ENCODE assay signal across 8 mouse cellular contexts in the genomic region with DNA sequence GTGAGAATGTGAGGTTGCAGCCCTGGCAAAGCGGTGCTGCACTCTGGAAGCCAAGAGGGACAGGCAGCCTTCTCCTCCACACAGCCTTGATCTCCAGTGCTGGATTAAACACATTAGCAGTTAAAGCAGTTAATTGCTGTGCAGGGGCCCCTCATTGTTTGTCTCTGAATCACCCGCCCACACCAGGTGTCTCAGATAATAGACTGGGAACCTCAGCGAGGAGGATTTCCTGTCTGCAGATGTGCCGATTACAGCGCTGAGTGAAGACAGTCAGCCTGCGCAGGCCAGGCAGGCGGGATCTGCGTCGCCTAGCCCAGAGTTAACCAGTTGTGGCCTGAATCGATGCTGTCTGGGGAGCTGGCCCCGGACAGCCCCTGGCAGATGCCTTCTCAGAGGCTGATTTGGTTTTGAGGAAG. TPM values are rescaled to one million over a fixed set of nuclear protein-coding genes. Genes with fewer than 3 reads are reported as not detected.
DNase-seq lines count a peak whose midpoint lies in the region; ATAC-seq and TF ChIP-seq lines count a peak whose summit lies in the region.

No protein-coding gene starts in this region.

- H3K4me1 ChIP-seq in ES-Bruce4 (ENCODE audit: control insufficient read depth, insufficient read depth, low read length): peaks cover 13% of the 10 kb centered on the region
- peaks cover 54% of the 10 kb centered on the region for H3K4me1 ChIP-seq in embryonic facial prominence, embryonic 15.5 days
- H3K4me1 ChIP-seq in hindbrain, embryonic 10.5 days (replicated peaks): peaks cover 53% of the 10 kb centered on the region
- peaks cover 7% of the 10 kb centered on the region; the same call in 1 of the 2 replicates for H3K4me1 ChIP-seq in liver, postnatal 0 days (ENCODE audit: insufficient read depth)
- H3K4me1 ChIP-seq in neural tube, embryonic 14.5 days (ENCODE audit: control insufficient read depth, insufficient read depth, low read length): peaks cover 17% of the 10 kb centered on the region

- peak; percentile 85 for TF ChIP-seq EP300 in ES-Bruce4 (IDR thresholded peaks at IDR 0.05; ENCODE audit: insufficient read depth, low read depth, low read length)
- TF ChIP-seq EP300 in liver, postnatal 0 days (IDR thresholded peaks at IDR 0.05; ENCODE audit: low read depth): peak; percentile 84

- peak; percentile 85 for DNase-seq in A20 (ENCODE audit: low read depth, low spot score)
- peak; percentile 65 for DNase-seq in hindbrain, embryonic 10.5 days (ENCODE audit: low spot score)
- peak; percentile 61 for DNase-seq in liver, postnatal 0 days
- DNase-seq in cerebellum, postnatal 36 days: no peak
- no peak for DNase-seq in testis, postnatal 10 days (ENCODE audit: low spot score)

- no peaks in the 10 kb centered on the region for H3K27me3 ChIP-seq in ES-Bruce4 (ENCODE audit: control insufficient read depth, insufficient read depth, low read length, poor library complexity, severe bottlenecking)
- H3K27me3 ChIP-seq in embryonic facial prominence, embryonic 15.5 days: no peaks in the 10 kb centered on the region
- H3K27me3 ChIP-seq in hindbrain, embryonic 10.5 days (ENCODE audit: insufficient read depth, poor library complexity, severe bottlenecking): peaks cover 79% of the 10 kb centered on the region
- no peaks in the 10 kb centered on the region for H3K27me3 ChIP-seq in liver, postnatal 0 days (ENCODE audit: insufficient read depth, low read length)
- H3K27me3 ChIP-seq in neural tube, embryonic 14.5 days (ENCODE audit: control insufficient read depth, insufficient read depth, low read length): no peaks in the 10 kb centered on the region

- H3K4me3 ChIP-seq in ES-Bruce4 (ENCODE audit: low read depth, low read length): peak overlapping the region; percentile 24
- 0 out of 2 replicates have a peak overlapping the region, but pooled peaks have one; percentile 2 for H3K4me3 ChIP-seq in embryonic facial prominence, embryonic 15.5 days (replicated peaks)
- H3K4me3 ChIP-seq in hindbrain, embryonic 10.5 days: peak overlapping the region; percentile 10
- H3K4me3 ChIP-seq in liver, postnatal 0 days (ENCODE audit: low read depth, low read length): no peak overlapping the region
- peak overlapping the region; percentile 10; the same call in 1 of the 2 replicates for H3K4me3 ChIP-seq in neural tube, embryonic 14.5 days (ENCODE audit: low read depth, low read length)

- peak overlapping the region; percentile 37 for H3K4me2 ChIP-seq in embryonic facial prominence, embryonic 15.5 days (replicated peaks)
- peak overlapping the region; percentile 1; the same call in 1 of the 2 replicates for H3K4me2 ChIP-seq in liver, postnatal 0 days (ENCODE audit: low read depth, low read length)
- peak overlapping the region; percentile 38 for H3K4me2 ChIP-seq in neural tube, embryonic 14.5 days (ENCODE audit: low read depth, low read length)

- TF ChIP-seq POLR2A in ES-Bruce4 (IDR thresholded peaks at IDR 0.05; ENCODE audit: insufficient read depth, low read length): no peak

- WGBS in embryonic facial prominence, embryonic 15.5 days: 6% methylated on average over 11 of the region's 11 CpGs
- WGBS in hindbrain, embryonic 10.5 days: 3% methylated on average over 11 of the region's 11 CpGs
- 17% methylated on average over 11 of the region's 11 CpGs for WGBS in liver, postnatal 0 days (ENCODE audit: insufficient replicate concordance)
- WGBS in neural tube, embryonic 14.5 days: under 1% methylated on average over 11 of the region's 11 CpGs

- no peak overlapping the region for H3K9ac ChIP-seq in ES-Bruce4 (ENCODE audit: low read depth, poor library complexity, severe bottlenecking)
- no peak overlapping the region; the same call in 1 of the 2 replicates for H3K9ac ChIP-seq in embryonic facial prominence, embryonic 15.5 days
- H3K9ac ChIP-seq in liver, postnatal 0 days (replicated peaks): no peak overlapping the region
- H3K9ac ChIP-seq in neural tube, embryonic 14.5 days (replicated peaks; ENCODE audit: low read depth, low read length): peak overlapping the region; percentile 37

- no peaks in the 10 kb centered on the region for H3K9me3 ChIP-seq in ES-Bruce4 (replicated peaks; ENCODE audit: control insufficient read depth, insufficient read depth, low read length, poor library complexity, severe bottlenecking)
- H3K9me3 ChIP-seq in embryonic facial prominence, embryonic 15.5 days (replicated peaks): no peaks in the 10 kb centered on the region
- H3K9me3 ChIP-seq in hindbrain, embryonic 10.5 days: no peaks in the 10 kb centered on the region
- H3K9me3 ChIP-seq in liver, postnatal 0 days (ENCODE audit: low read length): no peaks in the 10 kb centered on the region
- no peaks in the 10 kb centered on the region for H3K9me3 ChIP-seq in neural tube, embryonic 14.5 days (ENCODE audit: control insufficient read depth, low read length)

- TF ChIP-seq CTCF in ES-Bruce4 (IDR thresholded peaks at IDR 0.05; ENCODE audit: low read depth, low read length): no peak
- TF ChIP-seq CTCF in liver, postnatal 0 days (IDR thresholded peaks at IDR 0.05; ENCODE audit: low read depth): no peak

- peak; percentile 67 for ATAC-seq in embryonic facial prominence, embryonic 15.5 days (ENCODE audit: insufficient number of reproducible peaks, low FRiP score, low TSS enrichment, low read depth)
- peak; percentile 85 for ATAC-seq in liver, postnatal 0 days
- ATAC-seq in neural tube, embryonic 14.5 days (ENCODE audit: low read depth): peak; percentile 87

- no peaks in the 10 kb centered on the region for H3K36me3 ChIP-seq in ES-Bruce4 (ENCODE audit: control insufficient read depth, insufficient read depth, low read length, poor library complexity, severe bottlenecking)
- H3K36me3 ChIP-seq in embryonic facial prominence, embryonic 15.5 days: no peaks in the 10 kb centered on the region; the same call in 1 of the 2 replicates
- peaks cover 26% of the 10 kb centered on the region for H3K36me3 ChIP-seq in hindbrain, embryonic 10.5 days
- H3K36me3 ChIP-seq in liver, postnatal 0 days (replicated peaks; ENCODE audit: insufficient read depth, low read length): peaks cover 67% of the 10 kb centered on the region
- H3K36me3 ChIP-seq in neural tube, embryonic 14.5 days (ENCODE audit: control insufficient read depth, insufficient read depth, low read length): no peaks in the 10 kb centered on the region

- peak overlapping the region; percentile 42; the same call in 1 of the 2 replicates for H3K27ac ChIP-seq in ES-Bruce4 (ENCODE audit: insufficient read depth, low read length)
- H3K27ac ChIP-seq in embryonic facial prominence, embryonic 15.5 days (replicated peaks): peak overlapping the region; percentile 72
- peak overlapping the region; percentile 73 for H3K27ac ChIP-seq in hindbrain, embryonic 10.5 days
- peak overlapping the region; percentile 69; the same call in 1 of the 2 replicates for H3K27ac ChIP-seq in liver, postnatal 0 days (ENCODE audit: low read depth)
- peak overlapping the region; percentile 31; the same call in 1 of the 2 replicates for H3K27ac ChIP-seq in neural tube, embryonic 14.5 days (ENCODE audit: low read depth, low read length)

RNA-seq across cellular contexts. Expression of gene Comt, which starts 33.3 kb away (rescaled TPM):
- 13.6 and 15.4 TPM in 2 replicates for polyA plus RNA-seq in ES-Bruce4 (2011; ENCODE audit: insufficient read depth, insufficient read length, low read depth, missing spikeins)
- polyA plus RNA-seq in embryonic facial prominence, embryonic 15.5 days (2015; fragmentation: Nextera tagmentation; extraction: Ambion mirVana): 109 and 116 TPM in 2 replicates
- 62.5 and 67.9 TPM in 2 replicates for polyA plus RNA-seq in hindbrain, embryonic 10.5 days (2016; fragmentation: Nextera tagmentation; extraction: Ambion mirVana)
- polyA plus RNA-seq in liver, postnatal 0 days (2015; fragmentation: Nextera tagmentation; extraction: Ambion mirVana): 100 and 125 TPM in 2 replicates
- polyA plus RNA-seq in neural tube, embryonic 14.5 days (2014; fragmentation: Nextera tagmentation; extraction: Ambion mirVana): 102 and 103 TPM in 2 replicates

RNA-seq across cellular contexts. Expression of gene Txnrd2, which starts 33.8 kb away (rescaled TPM):
- 7.1 and 9.3 TPM in 2 replicates for polyA plus RNA-seq in ES-Bruce4 (2011; ENCODE audit: insufficient read depth, insufficient read length, low read depth, missing spikeins)
- polyA plus RNA-seq in embryonic facial prominence, embryonic 15.5 days (2015; fragmentation: Nextera tagmentation; extraction: Ambion mirVana): 17.0 and 18.2 TPM in 2 replicates
- polyA plus RNA-seq in hindbrain, embryonic 10.5 days (2016; fragmentation: Nextera tagmentation; extraction: Ambion mirVana): 30.5 and 34.7 TPM in 2 replicates
- polyA plus RNA-seq in liver, postnatal 0 days (2015; fragmentation: Nextera tagmentation; extraction: Ambion mirVana): 51.2 and 53.3 TPM in 2 replicates
- 21.3 and 25.4 TPM in 2 replicates for polyA plus RNA-seq in neural tube, embryonic 14.5 days (2014; fragmentation: Nextera tagmentation; extraction: Ambion mirVana)

RNA-seq across cellular contexts. Expression of gene Gnb1l, which starts 38.5 kb away (rescaled TPM):
- polyA plus RNA-seq in ES-Bruce4 (2011; ENCODE audit: insufficient read depth, insufficient read length, low read depth, missing spikeins): 13.7 and 16.2 TPM in 2 replicates
- 15.1 and 18.7 TPM in 2 replicates for polyA plus RNA-seq in embryonic facial prominence, embryonic 15.5 days (2015; fragmentation: Nextera tagmentation; extraction: Ambion mirVana)
- 16.8 and 19.5 TPM in 2 replicates for polyA plus RNA-seq in hindbrain, embryonic 10.5 days (2016; fragmentation: Nextera tagmentation; extraction: Ambion mirVana)
- 3.9 and 5.1 TPM in 2 replicates for polyA plus RNA-seq in liver, postnatal 0 days (2015; fragmentation: Nextera tagmentation; extraction: Ambion mirVana)
- 12.5 and 15.7 TPM in 2 replicates for polyA plus RNA-seq in neural tube, embryonic 14.5 days (2014; fragmentation: Nextera tagmentation; extraction: Ambion mirVana)

RNA-seq across cellular contexts. Expression of gene Rtl10, which starts 38.7 kb away (rescaled TPM):
- polyA plus RNA-seq in ES-Bruce4 (2011; ENCODE audit: insufficient read depth, insufficient read length, low read depth, missing spikeins): 11.5 and 12.7 TPM in 2 replicates
- 3.5 and 4.5 TPM in 2 replicates for polyA plus RNA-seq in embryonic facial prominence, embryonic 15.5 days (2015; fragmentation: Nextera tagmentation; extraction: Ambion mirVana)
- 2.2 and 2.7 TPM in 2 replicates for polyA plus RNA-seq in hindbrain, embryonic 10.5 days (2016; fragmentation: Nextera tagmentation; extraction: Ambion mirVana)
- polyA plus RNA-seq in liver, postnatal 0 days (2015; fragmentation: Nextera tagmentation; extraction: Ambion mirVana): 0.57 and 0.59 TPM in 2 replicates
- 3.3 and 3.4 TPM in 2 replicates for polyA plus RNA-seq in neural tube, embryonic 14.5 days (2014; fragmentation: Nextera tagmentation; extraction: Ambion mirVana)

Comparison
In these comparisons a context has a peak if more than half of its experiments do, and no peak if none do; other contexts are left out.
1. DNase-seq: peak in A20 (single experiment), hindbrain, embryonic 10.5 days (single experiment) and liver, postnatal 0 days (single experiment); none in cerebellum, postnatal 36 days (0 of 2) and testis, postnatal 10 days (single experiment).
2. Peak in every context shown above with its lines, with median percentiles within 50 percentile points of each other: H3K27ac ChIP-seq, ATAC-seq and H3K4me2 ChIP-seq.